Mouse (Mus musculus): ENCODE measurements around the gene Myh10. TPM values are rescaled to one million over a fixed set of nuclear protein-coding genes. Genes with fewer than 3 reads are reported as not detected.
"Not testable (repeated sequence)": the region's sequence is repeated elsewhere in the genome, so short reads cannot be mapped to it uniquely, and the experiment has no call there.

The Myh10 gene
- polyA plus RNA-seq, 1 experiment from 2014 or later: 165 TPM

DNA sequence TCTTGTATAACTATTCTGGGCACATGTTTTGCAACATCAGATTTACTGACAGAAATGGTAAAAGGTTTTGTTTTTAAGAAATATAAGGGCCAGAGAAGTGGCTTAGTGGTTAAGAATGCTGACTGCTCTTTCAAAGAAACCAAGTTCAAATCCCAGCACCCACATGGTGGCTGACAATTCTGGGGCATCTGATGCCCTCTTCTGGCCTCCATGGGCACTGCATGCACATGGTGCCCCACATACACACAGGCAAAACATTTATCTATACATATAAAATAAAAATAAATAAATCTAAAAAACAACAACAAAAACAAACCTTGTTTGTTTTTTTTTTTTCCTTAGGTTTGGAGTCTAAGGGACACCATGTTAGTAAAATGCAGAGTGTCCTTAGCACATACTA, 32.8 kb downstream of the Myh10 start:
- DNase-seq (ENCODE audit: low spot score): no peak
- Histone ChIP-seq H3K9me3 (ENCODE audit: control insufficient read depth, low read length) (no peaks in the 10 kb centered on the region; the same call in 1 of the 2 replicates), H3K27me3 (ENCODE audit: control insufficient read depth, insufficient read depth, low read length) (no peaks in the 10 kb centered on the region), H3K4me3 (ENCODE audit: low read depth, low read length) (no peak overlapping the region), H3K4me2 (ENCODE audit: low read depth, low read length, severe bottlenecking) (no peak overlapping the region), H3K36me3 (ENCODE audit: control insufficient read depth, insufficient read depth, low read length) (peaks cover 5% of the 10 kb centered on the region; the same call in 1 of the 2 replicates), H3K9ac (ENCODE audit: low read length) (no peak overlapping the region), H3K27ac (ENCODE audit: low read depth, low read length) (no peak overlapping the region), H3K4me1 (replicated peaks; ENCODE audit: control insufficient read depth, insufficient read depth, low read length) (no peaks in the 10 kb centered on the region)
- ATAC-seq (replicated peaks; ENCODE audit: low FRiP score): no peak

DNA sequence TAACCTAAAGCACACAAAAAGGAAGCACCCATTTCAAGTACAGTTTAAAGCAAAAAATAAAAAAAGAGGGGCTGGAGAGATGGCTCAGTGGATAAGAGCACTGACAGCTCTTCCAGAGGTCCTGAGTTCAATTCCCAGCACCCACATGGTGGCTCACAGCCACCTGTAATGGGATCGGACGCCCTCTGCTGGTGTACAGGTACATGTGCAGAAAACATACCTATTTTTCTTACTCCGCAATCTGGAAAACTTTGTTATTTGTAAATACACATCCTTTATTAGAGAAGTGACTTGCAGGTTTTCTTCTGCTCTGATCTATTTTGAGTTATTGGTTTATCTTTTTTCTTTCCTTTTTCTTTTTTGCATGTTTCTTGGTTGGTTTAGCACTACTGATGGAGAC, 37.3 kb downstream of the Myh10 start:
- 89% methylated on average over 3 of the region's 3 CpGs for WGBS

DNA sequence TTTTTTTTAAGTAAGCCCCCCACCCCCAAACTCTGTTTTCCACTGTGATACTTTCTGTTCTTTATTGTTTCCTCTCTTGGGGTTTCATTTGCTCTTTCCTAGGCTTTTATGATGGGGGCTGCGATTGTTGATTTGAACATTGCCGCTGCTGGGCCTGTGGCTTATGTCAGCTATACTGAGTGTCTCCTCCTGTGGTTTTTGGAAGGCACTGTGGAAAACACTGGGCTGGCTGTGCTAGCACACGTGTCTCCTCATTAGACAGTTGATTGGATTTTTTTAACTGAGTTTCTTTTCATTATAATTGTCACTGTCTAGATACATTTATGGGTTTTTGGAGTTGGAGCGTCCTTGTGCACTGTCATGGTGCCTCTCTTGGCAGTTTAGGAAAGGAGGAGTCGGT, 39.4 kb downstream of the Myh10 start:
- no peak overlapping the region for H3K27ac ChIP-seq (ENCODE audit: low read depth, low read length)
- no peaks in the 10 kb centered on the region; the same call in 1 of the 2 replicates for H3K9me3 ChIP-seq (ENCODE audit: control insufficient read depth, low read length)
- DNase-seq (ENCODE audit: low spot score) (no peak), ATAC-seq (replicated peaks; ENCODE audit: low FRiP score) (no peak)
- H3K9ac ChIP-seq (ENCODE audit: low read length): no peak overlapping the region
- H3K27me3 ChIP-seq (ENCODE audit: control insufficient read depth, insufficient read depth, low read length): no peaks in the 10 kb centered on the region
- H3K36me3 ChIP-seq (ENCODE audit: control insufficient read depth, insufficient read depth, low read length): peaks cover 3% of the 10 kb centered on the region; the same call in 1 of the 2 replicates
- H3K4me3 ChIP-seq (ENCODE audit: low read depth, low read length): no peak overlapping the region
- no peak overlapping the region for H3K4me2 ChIP-seq (ENCODE audit: low read depth, low read length, severe bottlenecking)
- WGBS: 94% methylated on average over 5 of the region's 5 CpGs
- H3K4me1 ChIP-seq (replicated peaks; ENCODE audit: control insufficient read depth, insufficient read depth, low read length): no peaks in the 10 kb centered on the region

More for the DNA sequence above, 37.3 kb downstream of the Myh10 start:
- H3K36me3 ChIP-seq (ENCODE audit: control insufficient read depth, insufficient read depth, low read length): peaks cover 4% of the 10 kb centered on the region; the same call in 1 of the 2 replicates
- no peak overlapping the region for H3K27ac ChIP-seq (ENCODE audit: low read depth, low read length)
- DNase-seq (ENCODE audit: low spot score): no peak
- no peaks in the 10 kb centered on the region; the same call in 1 of the 2 replicates for H3K9me3 ChIP-seq (ENCODE audit: control insufficient read depth, low read length)
- no peaks in the 10 kb centered on the region for H3K27me3 ChIP-seq (ENCODE audit: control insufficient read depth, insufficient read depth, low read length)
- H3K4me2 ChIP-seq (ENCODE audit: low read depth, low read length, severe bottlenecking): no peak overlapping the region
- no peak for ATAC-seq (replicated peaks; ENCODE audit: low FRiP score)
- H3K4me3 ChIP-seq (ENCODE audit: low read depth, low read length): no peak overlapping the region
- no peak overlapping the region for H3K9ac ChIP-seq (ENCODE audit: low read length)
- no peaks in the 10 kb centered on the region for H3K4me1 ChIP-seq (replicated peaks; ENCODE audit: control insufficient read depth, insufficient read depth, low read length)

DNA sequence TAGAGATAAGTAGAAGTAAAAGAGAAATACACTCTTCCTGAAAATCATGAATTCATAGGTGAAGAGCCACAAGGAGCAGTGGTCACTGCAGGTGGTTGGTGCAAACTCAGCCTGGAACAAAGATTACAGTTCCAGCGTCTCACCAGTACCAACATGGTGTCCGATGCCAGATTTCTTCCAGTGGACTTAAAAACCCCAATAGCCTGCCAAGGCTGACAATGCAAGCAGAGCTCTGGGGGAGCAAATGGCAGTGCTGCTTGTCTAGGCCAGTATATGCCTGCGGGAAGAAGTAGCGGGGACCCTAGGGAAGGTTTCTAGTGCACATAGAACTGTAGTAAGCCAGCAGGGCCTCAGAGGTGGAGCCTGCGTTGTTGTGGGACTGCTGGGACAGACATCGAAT, 40.7 kb downstream of the Myh10 start:
- DNase-seq (ENCODE audit: low spot score) (no peak), ATAC-seq (replicated peaks; ENCODE audit: low FRiP score) (no peak)
- Histone ChIP-seq H3K9ac (ENCODE audit: low read length) (no peak overlapping the region), H3K9me3 (ENCODE audit: control insufficient read depth, low read length) (no peaks in the 10 kb centered on the region; the same call in 1 of the 2 replicates), H3K27me3 (ENCODE audit: control insufficient read depth, insufficient read depth, low read length) (no peaks in the 10 kb centered on the region), H3K27ac (ENCODE audit: low read depth, low read length) (no peak overlapping the region), H3K4me1 (replicated peaks; ENCODE audit: control insufficient read depth, insufficient read depth, low read length) (no peaks in the 10 kb centered on the region), H3K4me2 (ENCODE audit: low read depth, low read length, severe bottlenecking) (no peak overlapping the region), H3K4me3 (ENCODE audit: low read depth, low read length) (no peak overlapping the region), H3K36me3 (ENCODE audit: control insufficient read depth, insufficient read depth, low read length) (no peaks in the 10 kb centered on the region; the same call in 1 of the 2 replicates)
- WGBS: 91% methylated on average over 6 of the region's 6 CpGs

DNA sequence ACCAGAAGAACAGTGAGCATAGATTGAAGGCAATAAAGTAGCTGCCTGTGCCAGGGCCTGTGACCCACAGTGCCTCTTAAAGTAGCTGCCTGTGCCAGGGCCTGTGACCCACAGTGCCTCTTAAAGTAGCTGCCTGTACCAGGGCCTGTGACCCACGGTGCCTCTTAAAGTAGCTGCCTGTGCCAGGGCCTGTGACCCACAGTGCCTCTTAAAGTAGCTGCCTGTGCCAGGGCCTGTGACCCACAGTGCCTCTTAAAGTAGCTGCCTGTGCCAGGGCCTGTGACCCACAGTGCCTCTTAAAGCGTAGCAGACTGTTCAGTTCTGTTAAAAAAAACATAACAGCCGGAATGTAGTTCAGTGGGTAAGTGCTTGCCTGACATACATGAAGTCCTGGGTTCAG, 42.0 kb downstream of the Myh10 start:
- not testable (repeated sequence) for H3K4me3 ChIP-seq (ENCODE audit: low read depth, low read length); H3K9me3 ChIP-seq (ENCODE audit: control insufficient read depth, low read length); H3K4me1 ChIP-seq (replicated peaks; ENCODE audit: control insufficient read depth, insufficient read depth, low read length); DNase-seq (ENCODE audit: low spot score); H3K36me3 ChIP-seq (ENCODE audit: control insufficient read depth, insufficient read depth, low read length); H3K4me2 ChIP-seq (ENCODE audit: low read depth, low read length, severe bottlenecking); H3K27me3 ChIP-seq (ENCODE audit: control insufficient read depth, insufficient read depth, low read length); ATAC-seq (replicated peaks; ENCODE audit: low FRiP score); H3K9ac ChIP-seq (ENCODE audit: low read length); H3K27ac ChIP-seq (ENCODE audit: low read depth, low read length)
- 95% methylated on average over 3 of the region's 3 CpGs for WGBS

DNA sequence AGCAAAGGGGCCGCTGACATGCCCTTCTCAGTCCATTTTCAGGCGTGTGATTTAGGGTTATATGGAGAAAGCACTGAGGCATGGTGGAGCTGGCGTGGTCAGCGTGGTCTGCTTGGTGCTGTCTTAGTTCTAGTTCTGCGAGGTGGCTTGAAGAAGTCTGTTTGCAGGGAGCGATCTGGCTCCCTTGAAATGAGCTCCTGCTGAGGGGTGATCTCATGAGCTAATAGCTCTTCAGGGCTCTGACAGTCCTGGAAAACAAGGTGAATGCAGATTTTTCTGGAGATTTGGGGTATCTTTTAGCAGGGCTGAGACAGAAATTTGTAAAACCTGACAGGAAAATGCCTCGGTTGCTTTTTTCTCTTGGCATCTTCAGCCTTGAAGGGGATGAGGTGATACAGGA, 48.1 kb downstream of the Myh10 start:
- no peak overlapping the region for H3K27ac ChIP-seq (ENCODE audit: low read depth, low read length)
- no peaks in the 10 kb centered on the region for H3K9me3 ChIP-seq (ENCODE audit: control insufficient read depth, low read length)
- H3K4me1 ChIP-seq (replicated peaks; ENCODE audit: control insufficient read depth, insufficient read depth, low read length): no peaks in the 10 kb centered on the region
- ATAC-seq (replicated peaks; ENCODE audit: low FRiP score): no peak
- no peak overlapping the region for H3K9ac ChIP-seq (ENCODE audit: low read length)
- no peak overlapping the region for H3K4me2 ChIP-seq (ENCODE audit: low read depth, low read length, severe bottlenecking)
- no peaks in the 10 kb centered on the region for H3K27me3 ChIP-seq (ENCODE audit: control insufficient read depth, insufficient read depth, low read length)
- DNase-seq (ENCODE audit: low spot score): no peak
- H3K36me3 ChIP-seq (ENCODE audit: control insufficient read depth, insufficient read depth, low read length): peaks cover 4% of the 10 kb centered on the region; the same call in 1 of the 2 replicates
- no peak overlapping the region for H3K4me3 ChIP-seq (ENCODE audit: low read depth, low read length)
- WGBS: 93% methylated on average over 7 of the region's 7 CpGs

DNA sequence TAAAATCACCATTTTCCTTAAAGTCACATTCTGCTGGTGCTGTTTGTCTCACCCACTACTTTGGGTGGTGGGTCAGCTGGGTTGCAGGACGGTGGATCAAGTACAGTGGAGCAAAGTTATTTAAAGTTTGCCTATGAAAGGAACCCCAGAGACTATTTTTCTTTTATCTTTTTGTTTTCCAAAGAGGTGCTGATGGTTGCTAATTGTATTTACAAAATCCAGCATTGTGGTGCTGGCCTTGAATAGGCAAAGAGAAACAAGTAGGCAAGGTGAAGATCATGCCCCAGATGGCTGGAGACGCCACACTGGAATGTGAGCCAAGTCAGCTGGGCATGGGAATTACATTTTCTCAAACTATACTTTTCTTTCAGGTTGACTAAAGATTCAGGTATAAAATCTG, 51.3 kb downstream of the Myh10 start:
- Histone ChIP-seq H3K4me1 (replicated peaks; ENCODE audit: control insufficient read depth, insufficient read depth, low read length) (no peaks in the 10 kb centered on the region), H3K27ac (ENCODE audit: low read depth, low read length) (no peak overlapping the region), H3K27me3 (ENCODE audit: control insufficient read depth, insufficient read depth, low read length) (no peaks in the 10 kb centered on the region), H3K4me2 (ENCODE audit: low read depth, low read length, severe bottlenecking) (no peak overlapping the region), H3K9me3 (ENCODE audit: control insufficient read depth, low read length) (no peaks in the 10 kb centered on the region), H3K9ac (ENCODE audit: low read length) (no peak overlapping the region), H3K4me3 (ENCODE audit: low read depth, low read length) (no peak overlapping the region), H3K36me3 (ENCODE audit: control insufficient read depth, insufficient read depth, low read length) (peaks cover 10% of the 10 kb centered on the region)
- WGBS: 82% methylated on average over 2 of the region's 2 CpGs
- ATAC-seq (replicated peaks; ENCODE audit: low FRiP score): no peak
- no peak for DNase-seq (ENCODE audit: low spot score)

DNA sequence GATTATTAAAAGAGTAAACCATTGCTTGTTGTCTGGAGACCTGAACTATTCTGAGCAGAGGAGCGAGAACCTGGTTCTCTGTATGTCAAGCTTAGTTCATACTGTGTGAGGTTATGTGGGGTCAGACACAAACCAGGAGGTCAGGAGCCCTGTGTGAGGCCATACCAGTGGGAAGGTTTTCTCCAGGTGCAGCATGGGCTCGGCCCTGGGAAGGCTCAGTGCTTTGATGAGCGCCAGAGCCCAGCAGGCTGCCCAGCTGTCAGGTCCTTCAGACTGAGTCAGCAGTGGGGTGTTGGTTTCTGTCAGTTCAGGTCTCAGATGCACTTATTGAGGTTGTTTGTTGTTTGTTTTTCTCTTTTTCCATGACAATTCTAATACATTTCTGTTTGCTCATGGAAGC, 52.8 kb downstream of the Myh10 start:
- WGBS: 87% methylated on average over 3 of the region's 3 CpGs
- no peak overlapping the region for H3K9ac ChIP-seq (ENCODE audit: low read length)
- no peak for ATAC-seq (replicated peaks; ENCODE audit: low FRiP score)

DNA sequence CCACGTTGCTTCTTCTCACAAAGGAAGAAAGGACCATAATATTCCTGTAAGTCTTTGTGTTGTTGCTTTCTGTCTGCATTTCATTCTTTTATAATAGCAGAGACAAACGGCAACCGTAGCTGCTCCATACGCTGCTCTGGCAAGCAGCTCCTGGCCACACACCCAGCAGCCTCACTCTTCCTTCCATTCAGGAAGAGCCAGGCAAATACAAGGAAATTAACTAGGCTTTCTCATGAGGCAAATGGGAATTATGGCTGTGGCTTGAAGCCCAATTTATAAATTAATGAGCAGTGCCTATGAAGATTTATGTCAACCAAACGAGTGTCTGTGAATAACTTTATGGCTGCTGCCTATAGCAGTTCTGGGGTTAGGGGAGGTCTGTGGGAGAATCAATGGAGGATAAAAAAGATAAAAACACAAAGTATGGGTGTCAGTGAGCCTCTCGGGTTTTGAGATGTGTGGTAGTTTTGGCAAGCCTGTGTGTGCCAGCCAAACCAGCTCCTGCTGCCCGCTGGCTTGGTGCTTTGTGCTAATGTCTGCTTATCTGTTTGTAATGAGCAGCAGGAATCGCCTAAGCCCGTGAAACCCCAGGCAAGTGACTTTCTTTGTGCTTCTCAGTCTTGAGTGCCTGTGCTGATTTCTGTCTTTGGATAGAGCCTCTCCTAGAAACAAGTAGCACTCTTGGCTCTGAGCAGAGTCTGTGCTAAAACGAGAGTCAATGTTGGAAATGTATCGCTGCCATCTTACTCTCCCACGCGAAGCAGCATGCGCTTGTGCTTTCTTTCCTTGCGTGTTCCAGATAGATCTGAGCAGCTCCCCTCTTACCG, 54.2 kb downstream of the Myh10 start:
- H3K9me3 ChIP-seq (ENCODE audit: control insufficient read depth, low read length): no peaks in the 10 kb centered on the region
- H3K4me2 ChIP-seq (ENCODE audit: low read depth, low read length, severe bottlenecking): no peak overlapping the region
- H3K27ac ChIP-seq (ENCODE audit: low read depth, low read length): no peak overlapping the region
- H3K4me3 ChIP-seq (ENCODE audit: low read depth, low read length): no peak overlapping the region
- H3K4me1 ChIP-seq (replicated peaks; ENCODE audit: control insufficient read depth, insufficient read depth, low read length): no peaks in the 10 kb centered on the region
- DNase-seq (ENCODE audit: low spot score) (no peak), ATAC-seq (replicated peaks; ENCODE audit: low FRiP score) (no peak)
- no peak overlapping the region for H3K9ac ChIP-seq (ENCODE audit: low read length)
- no peaks in the 10 kb centered on the region for H3K27me3 ChIP-seq (ENCODE audit: control insufficient read depth, insufficient read depth, low read length)
- 86% methylated on average over 16 of the region's 16 CpGs for WGBS
- H3K36me3 ChIP-seq (ENCODE audit: control insufficient read depth, insufficient read depth, low read length): peaks cover 8% of the 10 kb centered on the region

More for the DNA sequence above, 52.8 kb downstream of the Myh10 start:
- no peak overlapping the region for H3K27ac ChIP-seq (ENCODE audit: low read depth, low read length)
- H3K4me3 ChIP-seq (ENCODE audit: low read depth, low read length): no peak overlapping the region
- H3K4me1 ChIP-seq (replicated peaks; ENCODE audit: control insufficient read depth, insufficient read depth, low read length): no peaks in the 10 kb centered on the region
- H3K4me2 ChIP-seq (ENCODE audit: low read depth, low read length, severe bottlenecking): no peak overlapping the region
- no peaks in the 10 kb centered on the region for H3K27me3 ChIP-seq (ENCODE audit: control insufficient read depth, insufficient read depth, low read length)
- no peak for DNase-seq (ENCODE audit: low spot score)
- H3K9me3 ChIP-seq (ENCODE audit: control insufficient read depth, low read length): no peaks in the 10 kb centered on the region
- H3K36me3 ChIP-seq (ENCODE audit: control insufficient read depth, insufficient read depth, low read length): peaks cover 10% of the 10 kb centered on the region

Data from forebrain, embryonic 11.5 days (tissue).